Mouse (Mus musculus) heart, adult 9 months (tissue): ENCODE measurements around the gene Gramd1c.
A peak's percentile ranks its signal among the peaks of the same experiment; 100 is the strongest.

ENCODE experiments used
- DNase-seq, 2 experiments: peaks; one replicate each; pipeline ENCODE4 v3.0.0; 2022; ENCODE audit warnings: low spot score in 2 of 2

The Gramd1c gene

DNA sequence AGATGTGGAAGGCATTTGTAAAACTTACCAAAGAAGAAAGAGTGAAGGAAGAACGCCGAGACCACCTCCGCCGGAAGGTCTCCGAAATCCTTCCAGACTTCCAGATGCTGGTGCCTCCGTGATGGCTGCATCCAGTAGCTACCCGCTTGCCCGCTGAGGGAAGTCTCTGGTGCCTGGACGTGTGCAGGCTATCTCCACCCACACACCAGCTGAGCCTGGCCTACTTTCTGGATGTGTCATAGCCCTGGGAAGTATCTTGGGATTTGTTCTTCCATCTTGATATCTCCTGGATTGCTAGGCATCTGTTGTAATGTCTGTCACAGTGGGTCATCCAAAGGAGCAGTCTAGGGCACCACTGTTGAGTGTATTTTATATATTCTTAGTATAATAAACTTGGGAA, 99.9 kb downstream of the Gramd1c start:
- no peak for DNase-seq

DNA sequence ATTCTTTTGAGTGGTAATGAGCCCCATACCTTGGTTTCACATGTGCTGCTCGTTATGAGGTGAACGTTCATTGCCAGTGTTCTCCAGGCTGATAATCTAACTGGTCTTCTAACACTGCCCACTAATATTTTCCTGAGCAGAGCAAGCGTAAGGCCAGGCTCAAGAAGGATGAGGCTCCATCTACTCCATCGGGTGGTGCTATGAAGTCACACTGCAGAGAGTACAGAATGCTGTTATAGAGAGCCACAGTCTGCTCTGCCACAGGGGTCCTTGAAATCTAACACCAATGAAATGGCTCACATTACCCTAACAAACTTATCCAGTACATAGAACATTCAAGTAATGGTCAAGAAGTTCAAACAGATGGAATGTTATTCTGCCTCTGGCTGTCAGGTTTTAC, 105.1 kb downstream of the Gramd1c start:
- DNase-seq = no peak

DNA sequence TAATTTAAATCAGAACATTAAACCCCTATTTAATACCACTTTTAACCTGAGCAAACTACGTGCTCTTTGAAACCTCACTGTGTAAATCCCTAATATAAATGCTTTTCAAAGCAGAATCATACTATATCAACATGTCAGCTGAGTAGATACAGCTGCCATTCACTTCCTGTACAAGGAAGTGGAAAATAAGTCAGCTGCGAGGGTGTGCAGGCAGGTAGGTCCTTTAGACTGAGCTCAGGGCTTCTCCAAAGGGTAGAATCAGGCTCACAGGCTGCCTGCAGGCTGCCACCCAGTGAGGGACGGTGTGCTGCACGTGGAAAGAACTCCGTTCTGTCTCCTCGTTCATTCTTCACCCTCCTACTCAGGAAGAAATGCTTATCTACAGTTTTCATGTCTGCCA, 108.2 kb downstream of the Gramd1c start:
- no peak for DNase-seq

DNA sequence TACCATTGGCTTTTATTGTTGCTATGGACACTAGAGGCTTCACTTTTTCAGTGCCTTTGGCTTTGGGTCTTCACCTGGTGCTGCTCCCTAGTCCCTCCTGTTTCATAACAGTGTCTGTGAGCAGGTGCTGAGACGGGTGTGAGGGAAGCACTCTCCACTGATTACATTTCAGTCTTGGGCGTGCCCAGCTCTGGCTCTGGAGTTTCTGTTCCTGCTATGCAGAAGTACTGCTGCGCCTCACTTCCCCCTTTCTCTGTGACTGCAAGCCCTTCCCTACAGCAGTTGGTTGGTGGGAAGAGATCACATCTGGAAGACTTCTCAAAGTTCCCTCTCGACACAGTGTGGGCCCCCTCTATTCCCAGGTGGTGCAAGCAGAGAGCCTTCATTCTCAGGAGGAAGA, 111.6 kb downstream of the Gramd1c start:
- peak; percentile 31 to 61 for DNase-seq

DNA sequence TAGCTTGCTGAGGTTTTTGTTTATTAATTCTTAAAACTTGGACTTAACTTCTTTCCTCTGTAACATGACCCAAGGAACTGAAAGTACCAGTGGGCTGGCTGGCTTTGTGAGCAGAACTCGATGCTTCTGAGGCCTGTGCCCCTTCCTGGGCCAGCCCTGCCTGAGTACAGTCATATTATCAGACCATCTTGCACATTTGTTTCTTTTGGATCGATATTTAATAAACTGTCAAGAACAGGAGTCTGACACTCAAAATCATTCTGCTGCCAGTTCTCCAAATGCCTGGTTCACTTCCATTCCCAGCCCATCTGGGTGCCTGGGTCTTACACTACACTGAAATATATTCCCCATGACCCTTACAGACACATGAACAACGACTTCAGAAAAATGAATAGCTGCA, 117.3 kb downstream of the Gramd1c start:
- no peak for DNase-seq

DNA sequence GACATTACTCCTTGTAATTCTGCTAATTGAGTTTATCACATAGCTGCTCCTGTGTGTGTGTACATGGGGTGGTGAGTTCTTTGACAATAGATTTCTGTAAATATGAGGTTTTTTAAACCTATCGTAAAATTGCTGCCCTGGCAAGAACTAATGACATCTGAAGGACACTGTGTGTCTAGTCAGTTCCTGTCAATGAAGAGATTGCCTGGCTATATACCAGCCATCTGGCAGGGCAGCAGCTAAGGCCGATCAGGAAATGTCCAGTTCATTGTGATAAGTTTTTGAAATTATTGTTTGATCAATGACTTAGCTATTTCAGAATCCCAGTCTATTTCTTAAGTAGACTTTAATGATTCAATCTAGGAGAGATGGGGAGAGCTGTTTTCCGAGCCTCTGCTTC, 117.8 kb downstream of the Gramd1c start:
- no peak for DNase-seq

DNA sequence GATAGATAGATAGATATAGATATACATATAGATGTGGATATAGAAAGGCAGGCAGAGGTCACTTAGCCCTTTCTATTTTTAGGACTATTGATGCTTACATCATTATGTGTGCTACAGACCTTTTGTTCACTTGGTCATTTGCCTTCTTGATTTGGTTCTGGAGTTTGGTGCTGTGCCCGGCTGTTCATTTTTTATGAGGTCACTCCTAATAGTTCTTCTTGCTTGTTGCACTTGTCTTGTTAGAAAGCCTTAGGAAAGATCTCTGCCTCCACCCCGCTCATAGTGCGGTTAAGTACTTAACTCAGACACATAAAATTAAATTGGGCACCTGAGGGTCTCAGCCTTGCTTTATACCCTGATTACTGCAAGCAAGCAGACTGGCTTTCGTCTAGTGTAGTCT, 122.3 kb downstream of the Gramd1c start:
- DNase-seq = no peak

DNA sequence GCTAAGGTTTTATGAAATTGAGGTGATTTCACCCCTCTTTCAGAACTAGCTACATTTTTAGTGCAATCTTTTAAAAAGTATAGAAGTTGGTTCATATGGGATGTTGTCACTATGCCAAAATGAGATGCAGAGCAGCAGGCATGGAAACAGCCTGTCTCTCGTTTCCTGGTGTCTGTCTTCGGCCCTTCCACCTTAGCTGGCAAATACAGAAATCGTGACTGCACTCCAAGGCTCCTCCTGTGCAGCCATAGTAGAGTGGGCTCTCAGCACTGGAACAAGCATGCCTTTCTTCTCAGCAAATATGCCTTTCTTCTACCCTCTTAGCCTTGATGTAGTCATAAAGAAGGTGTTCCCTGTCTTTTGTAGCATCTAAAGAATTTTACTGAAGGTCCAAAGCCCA, 127.3 kb downstream of the Gramd1c start:
- no peak for DNase-seq

DNA sequence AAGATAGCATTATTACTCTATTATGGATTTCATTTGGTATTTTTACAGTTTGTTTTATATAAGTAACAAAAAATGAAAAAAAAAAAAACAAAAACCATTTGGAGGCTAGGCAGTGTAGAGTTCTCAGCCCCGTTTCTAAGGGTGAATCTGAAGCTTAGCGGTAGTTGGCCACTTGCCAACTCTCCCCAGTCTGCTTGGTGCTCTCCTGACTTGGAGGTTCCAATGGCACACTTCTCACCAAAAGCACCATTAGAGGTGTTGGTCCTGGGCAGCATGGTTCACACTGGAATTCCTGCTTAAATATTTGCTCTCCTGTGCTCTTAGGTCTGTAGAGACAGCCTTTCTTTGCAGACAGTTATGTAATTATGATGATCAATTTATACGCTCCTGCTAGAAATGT, 127.8 kb downstream of the Gramd1c start:
- DNase-seq = no peak

DNA sequence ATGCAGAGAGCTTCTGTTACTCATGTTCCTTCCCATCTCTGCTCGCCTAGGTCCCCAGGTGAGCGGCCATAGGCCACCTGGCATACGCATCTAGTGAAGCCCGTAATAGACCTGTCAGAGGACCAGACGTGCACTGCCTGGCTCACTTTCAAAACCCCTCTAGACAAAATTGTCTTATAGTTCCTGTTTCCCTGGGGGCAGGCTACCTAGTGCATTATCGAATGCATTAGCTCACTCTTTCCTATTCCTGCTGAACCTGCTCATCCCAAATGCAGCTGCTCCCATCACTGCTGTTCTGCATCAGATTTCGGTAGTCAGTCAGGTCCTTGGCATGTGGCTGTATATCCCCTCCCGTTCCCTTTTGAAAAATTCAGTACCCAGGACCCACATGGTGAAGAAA, 128.3 kb downstream of the Gramd1c start:
- no peak for DNase-seq

DNA sequence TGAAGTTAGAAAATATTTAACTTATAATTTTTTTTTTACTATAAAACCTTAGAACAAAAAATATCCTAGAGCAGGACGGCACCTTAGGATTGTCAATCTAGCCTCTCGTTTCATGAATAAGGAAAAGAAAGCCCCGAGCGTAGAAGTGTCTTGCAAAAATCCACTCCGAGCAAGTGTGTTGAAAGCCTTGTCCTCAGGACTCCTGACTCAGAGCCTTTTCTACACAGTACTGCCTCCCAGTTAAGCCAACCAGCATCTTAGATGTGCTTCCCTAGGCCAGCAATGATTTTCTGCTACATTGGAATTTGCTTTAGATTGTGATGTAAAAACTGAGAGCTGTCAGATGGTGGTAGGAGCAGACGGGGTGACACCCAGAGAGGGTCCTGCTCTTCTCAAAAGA, 130.1 kb downstream of the Gramd1c start:
- DNase-seq = no peak

DNA sequence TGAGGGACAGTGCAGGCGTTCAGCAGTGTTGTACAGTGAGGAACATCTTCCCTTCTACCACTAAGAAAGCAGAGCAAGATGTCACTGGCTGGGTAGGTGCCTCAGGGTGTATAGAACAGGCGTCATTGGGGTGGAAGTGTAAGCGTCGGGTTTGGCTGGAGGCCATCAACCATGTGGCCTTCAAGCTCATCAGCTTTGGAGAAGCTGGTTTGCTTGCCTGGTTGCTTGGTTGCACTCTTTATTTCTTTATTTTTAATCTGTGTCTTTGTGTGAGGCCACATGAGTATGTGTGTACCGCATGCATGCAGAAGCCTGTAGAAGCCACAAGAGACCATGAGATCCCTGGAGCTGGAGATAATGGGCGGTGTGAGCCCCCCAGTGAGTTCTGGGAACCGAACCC, 130.8 kb downstream of the Gramd1c start:
- no peak for DNase-seq

DNA sequence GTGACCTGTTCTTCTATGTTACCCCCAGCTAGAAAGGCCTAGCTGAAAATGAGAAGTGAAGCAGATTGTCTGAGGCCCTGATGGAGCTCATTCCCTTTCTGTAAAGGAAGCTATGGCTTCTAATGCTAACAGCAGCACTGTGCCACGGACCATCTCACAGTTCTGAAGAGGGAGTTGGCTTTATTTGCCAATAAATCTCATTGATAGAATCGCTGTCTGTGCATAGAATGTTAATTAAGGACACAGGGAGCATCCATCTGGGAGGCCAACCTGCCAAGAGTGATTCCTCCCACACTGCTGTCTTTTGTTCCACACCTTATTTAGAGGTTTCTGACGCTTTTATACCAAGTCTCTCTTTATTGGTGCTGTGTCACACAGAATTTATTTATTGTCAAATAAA, 131.6 kb downstream of the Gramd1c start:
- no peak for DNase-seq

DNA sequence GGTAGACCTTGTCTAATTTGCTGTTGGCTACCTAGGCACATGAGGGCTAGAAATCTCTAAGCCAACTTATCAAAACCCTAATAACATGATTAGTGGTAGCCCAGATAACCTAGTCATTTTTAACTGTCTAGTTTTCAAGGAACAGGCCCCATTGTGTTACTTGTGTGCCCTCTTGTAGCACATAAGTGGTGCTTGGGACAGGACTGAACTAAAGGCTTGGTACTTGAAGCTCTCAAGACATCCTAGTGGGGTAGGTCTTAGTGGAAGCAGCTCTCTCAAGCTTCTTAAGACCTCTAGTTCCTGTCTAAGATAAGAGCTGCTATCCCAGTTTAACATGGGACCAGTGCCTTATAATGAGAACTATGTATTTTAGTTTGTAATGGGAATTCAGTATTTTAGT, 132.6 kb downstream of the Gramd1c start:
- DNase-seq = no peak
